Mouse (Mus musculus): ENCODE data around the gene Rnf144a.

DNA sequence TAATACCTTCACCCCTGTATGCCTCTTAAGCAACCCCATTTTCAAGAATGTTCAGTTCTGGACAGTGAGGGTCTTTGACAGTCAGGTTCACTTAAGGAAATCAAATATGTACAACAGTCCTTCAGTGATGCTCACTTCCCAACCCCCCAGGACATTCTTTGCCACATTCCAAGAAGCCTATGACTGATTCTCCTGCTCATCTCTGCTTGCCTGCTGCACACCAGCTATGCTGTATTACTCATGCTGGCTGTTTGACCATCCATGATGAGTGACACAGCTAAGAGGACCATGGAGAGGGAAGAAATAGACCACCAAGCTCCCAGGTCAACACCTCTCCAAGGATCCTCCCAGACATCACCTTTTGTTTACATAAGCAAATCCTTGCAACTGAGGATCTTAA, 75.2 kb downstream of the Rnf144a start:
- TF ChIP-seq CTCF (IDR thresholded peaks at IDR 0.05; ENCODE audit: borderline replicate concordance, insufficient read depth, low read length) (no peak), POLR2A (IDR thresholded peaks at IDR 0.05; ENCODE audit: low read depth, low read length) (no peak)

Measured in embryonic fibroblast, embryonic 13.5 days (primary cell).